In the genomic region with DNA sequence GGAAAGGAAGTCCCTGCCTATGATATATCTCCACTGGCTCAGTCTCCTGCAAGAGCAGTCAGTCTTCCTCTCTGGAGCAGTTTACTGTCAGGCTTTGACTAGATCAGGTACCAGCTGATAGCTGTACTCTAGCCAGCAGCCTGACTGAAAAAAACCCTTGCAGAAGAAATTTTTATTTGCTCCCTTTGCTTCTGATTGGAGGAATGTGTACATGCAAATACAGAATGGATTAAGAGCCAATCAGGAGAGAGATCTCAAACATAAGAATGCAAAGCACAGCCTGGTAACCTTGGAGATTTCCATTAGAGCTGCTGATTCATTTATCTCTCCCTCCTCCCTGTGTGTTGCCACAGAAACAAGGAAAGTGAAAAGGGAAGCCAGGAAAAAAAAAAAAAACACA, we compare ENCODE assay signal across 9 mouse cellular contexts.
DNase-seq lines count a peak whose midpoint lies in the region; ATAC-seq and TF ChIP-seq lines count a peak whose summit lies in the region.
"Had no signal": no experiment of that assay in that cellular context is flagged by ENCODE, and none has a peak within 500 bp of the region (broad histone marks: within the 10 kb centered on the region; RNA-seq: fewer than 3 reads in every experiment).

No protein-coding gene starts in this region.

- H3K36me3 ChIP-seq in midbrain, embryonic 11.5 days (ENCODE audit: control insufficient read depth, insufficient read depth, low read length), result no peaks in the 10 kb centered on the region
- H3K36me3 ChIP-seq in midbrain, embryonic 10.5 days, result no peaks in the 10 kb centered on the region
- H3K36me3 ChIP-seq in embryonic facial prominence, embryonic 12.5 days, result no peaks in the 10 kb centered on the region
- no peaks in the 10 kb centered on the region for H3K36me3 ChIP-seq in neural tube, embryonic 14.5 days (ENCODE audit: control insufficient read depth, insufficient read depth, low read length)
- H3K36me3 ChIP-seq: limb, embryonic 12.5 days had no signal

- no peaks in the 10 kb centered on the region for H3K4me1 ChIP-seq in midbrain, embryonic 11.5 days (ENCODE audit: control insufficient read depth, insufficient read depth, low read length)
- H3K4me1 ChIP-seq in midbrain, embryonic 10.5 days, result no peaks in the 10 kb centered on the region
- no peaks in the 10 kb centered on the region for H3K4me1 ChIP-seq in embryonic facial prominence, embryonic 12.5 days
- H3K4me1 ChIP-seq in neural tube, embryonic 14.5 days (ENCODE audit: control insufficient read depth, insufficient read depth, low read length), result no peaks in the 10 kb centered on the region
- H3K4me1 ChIP-seq: limb, embryonic 12.5 days had no signal

- H3K4me3 ChIP-seq in midbrain, embryonic 11.5 days (ENCODE audit: low read depth, low read length), result no peak overlapping the region
- H3K4me3 ChIP-seq in midbrain, embryonic 10.5 days, result no peak overlapping the region
- no peak overlapping the region for H3K4me3 ChIP-seq in embryonic facial prominence, embryonic 12.5 days
- H3K4me3 ChIP-seq in layer of hippocampus, adult 2 months, result no peak overlapping the region; the same call in 1 of the 2 replicates
- H3K4me3 ChIP-seq in neural tube, embryonic 14.5 days (ENCODE audit: low read depth, low read length), result no peak overlapping the region
- H3K4me3 ChIP-seq in gastrocnemius, adult 2 months, result no peak overlapping the region
- H3K4me3 ChIP-seq: limb, embryonic 12.5 days had no signal

- DNase-seq in midbrain, embryonic 11.5 days (ENCODE audit: low spot score, missing footprints), result no peak
- DNase-seq in midbrain, embryonic 10.5 days (ENCODE audit: low spot score), result no peak
- peak; percentile 58 to 78 for DNase-seq in layer of hippocampus, adult 2 months (ENCODE audit: low spot score in 2 of 2)
- DNase-seq in heart, postnatal 14 days, result no peak
- DNase-seq in gastrocnemius, adult 2 months, result no peak

- ATAC-seq in midbrain, embryonic 11.5 days (ENCODE audit: low FRiP score), result peak; percentile 95
- ATAC-seq in embryonic facial prominence, embryonic 12.5 days (ENCODE audit: insufficient number of reproducible peaks, insufficient read depth, low FRiP score, low TSS enrichment), result 0 out of 2 replicates have a peak, but pooled peaks have one; percentile 35
- peak; percentile 98 for ATAC-seq in neural tube, embryonic 14.5 days (ENCODE audit: low read depth)
- ATAC-seq in erythroid progenitor cell, adult 5-6 weeks (replicated peaks; ENCODE audit: low FRiP score, poor library complexity, severe bottlenecking), result no peak

- H3K27ac ChIP-seq in midbrain, embryonic 11.5 days (ENCODE audit: low read depth, low read length), result no peak overlapping the region
- H3K27ac ChIP-seq in midbrain, embryonic 10.5 days (replicated peaks), result no peak overlapping the region
- H3K27ac ChIP-seq in embryonic facial prominence, embryonic 12.5 days, result no peak overlapping the region
- H3K27ac ChIP-seq in layer of hippocampus, adult 2 months, result peak overlapping the region; percentile 88
- H3K27ac ChIP-seq in neural tube, embryonic 14.5 days (ENCODE audit: low read depth, low read length), result peak overlapping the region; percentile 53; the same call in 1 of the 2 replicates
- H3K27ac ChIP-seq in gastrocnemius, adult 2 months, result no peak overlapping the region
- H3K27ac ChIP-seq: limb, embryonic 12.5 days had no signal

- no peak overlapping the region for H3K4me2 ChIP-seq in midbrain, embryonic 11.5 days
- no peak overlapping the region for H3K4me2 ChIP-seq in embryonic facial prominence, embryonic 12.5 days (replicated peaks)
- no peak overlapping the region for H3K4me2 ChIP-seq in neural tube, embryonic 14.5 days (ENCODE audit: low read depth, low read length)
- H3K4me2 ChIP-seq: limb, embryonic 12.5 days had no signal

- no peaks in the 10 kb centered on the region for H3K27me3 ChIP-seq in midbrain, embryonic 11.5 days (ENCODE audit: control insufficient read depth, insufficient read depth, low read length)
- H3K27me3 ChIP-seq in midbrain, embryonic 10.5 days (ENCODE audit: low read depth, poor library complexity, severe bottlenecking), result no peaks in the 10 kb centered on the region
- H3K27me3 ChIP-seq in embryonic facial prominence, embryonic 12.5 days, result no peaks in the 10 kb centered on the region
- H3K27me3 ChIP-seq in neural tube, embryonic 14.5 days (ENCODE audit: control insufficient read depth, insufficient read depth, low read length), result no peaks in the 10 kb centered on the region
- H3K27me3 ChIP-seq: limb, embryonic 12.5 days had no signal

- no peak overlapping the region for H3K9ac ChIP-seq in midbrain, embryonic 11.5 days (ENCODE audit: low read length)
- no peak overlapping the region for H3K9ac ChIP-seq in embryonic facial prominence, embryonic 12.5 days
- no peak overlapping the region for H3K9ac ChIP-seq in neural tube, embryonic 14.5 days (replicated peaks; ENCODE audit: low read depth, low read length)
- H3K9ac ChIP-seq: limb, embryonic 12.5 days had no signal

- TF ChIP-seq CTCF in layer of hippocampus, adult 2 months (conservative IDR thresholded peaks at IDR 0.05), result no peak
- TF ChIP-seq CTCF in gastrocnemius, adult 2 months (IDR thresholded peaks at IDR 0.05), result no peak

- no peaks in the 10 kb centered on the region for H3K9me3 ChIP-seq in midbrain, embryonic 11.5 days (ENCODE audit: control insufficient read depth, low read length)
- H3K9me3 ChIP-seq in midbrain, embryonic 10.5 days (replicated peaks), result peaks cover 14% of the 10 kb centered on the region
- no peaks in the 10 kb centered on the region for H3K9me3 ChIP-seq in embryonic facial prominence, embryonic 12.5 days
- H3K9me3 ChIP-seq in neural tube, embryonic 14.5 days (ENCODE audit: control insufficient read depth, low read length), result no peaks in the 10 kb centered on the region
- H3K9me3 ChIP-seq: limb, embryonic 12.5 days had no signal

- intact Hi-C loops in heart, postnatal 14 days (cut with DNase I), result no loop called here
- intact Hi-C loops in gastrocnemius, adult 2 months (cut with DNase I), result no loop called here

Comparison
In these comparisons a context has a peak if more than half of its experiments do, and no peak if none do; other contexts are left out.
1. DNase-seq: peak in layer of hippocampus, adult 2 months (2 of 2); none in midbrain, embryonic 11.5 days (single experiment), midbrain, embryonic 10.5 days (single experiment), heart, postnatal 14 days (0 of 2) and gastrocnemius, adult 2 months (single experiment).
2. H3K27ac ChIP-seq: peak in layer of hippocampus, adult 2 months (single experiment) and neural tube, embryonic 14.5 days (single experiment); none in midbrain, embryonic 11.5 days (single experiment), midbrain, embryonic 10.5 days (single experiment), embryonic facial prominence, embryonic 12.5 days (single experiment) and gastrocnemius, adult 2 months (single experiment).